Mouse (Mus musculus): Measurements from ENCODE around the gene Runx3. TPM values are rescaled to one million over a fixed set of nuclear protein-coding genes. Genes with fewer than 3 reads are reported as not detected.

Runx3 gene
- polyA plus RNA-seq, 1 experiment from 2014 or later, result 0.57 TPM

GRCm38 (mm10) chr4:135131145-135131544 is 10.7 kb downstream of the Runx3 start:
- Histone ChIP-seq H3K27me3 (ENCODE audit: control insufficient read depth, insufficient read depth, low read length) (0 out of 2 replicates have a peak, but pooled peaks cover 3% of the 10 kb centered on the region), H3K9me3 (ENCODE audit: control insufficient read depth, low read length) (no peaks in the 10 kb centered on the region), H3K4me1 (ENCODE audit: control insufficient read depth, insufficient read depth, low read length) (peaks cover 7% of the 10 kb centered on the region; the same call in 1 of the 2 replicates), H3K36me3 (ENCODE audit: control insufficient read depth, insufficient read depth, low read length) (no peaks in the 10 kb centered on the region), H3K4me2 (ENCODE audit: low read depth, severe bottlenecking) (no peak overlapping the region), H3K27ac (replicated peaks; ENCODE audit: low read depth, low read length) (no peak overlapping the region), H3K4me3 (ENCODE audit: low read depth, low read length) (no peak overlapping the region), H3K9ac (ENCODE audit: low read length) (no peak overlapping the region)
- no peak for ATAC-seq (ENCODE audit: insufficient number of reproducible peaks, low FRiP score, low TSS enrichment, low read depth)
- WGBS, result 87% methylated on average over 6 of the region's 6 CpGs
- no peak for DNase-seq (ENCODE audit: low spot score)

GRCm38 (mm10) chr4:135132797-135133196 is 12.3 kb downstream of the Runx3 start:
- H3K9ac ChIP-seq (ENCODE audit: low read length), result no peak overlapping the region
- DNase-seq (ENCODE audit: low spot score), result no peak
- H3K27me3 ChIP-seq (ENCODE audit: control insufficient read depth, insufficient read depth, low read length), result 0 out of 2 replicates have a peak, but pooled peaks cover 3% of the 10 kb centered on the region
- no peak overlapping the region for H3K4me2 ChIP-seq (ENCODE audit: low read depth, severe bottlenecking)
- no peak for ATAC-seq (ENCODE audit: insufficient number of reproducible peaks, low FRiP score, low TSS enrichment, low read depth)
- 89% methylated on average over 12 of the region's 12 CpGs for WGBS
- peaks cover 7% of the 10 kb centered on the region; the same call in 1 of the 2 replicates for H3K4me1 ChIP-seq (ENCODE audit: control insufficient read depth, insufficient read depth, low read length)
- H3K27ac ChIP-seq (replicated peaks; ENCODE audit: low read depth, low read length), result no peak overlapping the region
- H3K9me3 ChIP-seq (ENCODE audit: control insufficient read depth, low read length), result no peaks in the 10 kb centered on the region
- no peak overlapping the region for H3K4me3 ChIP-seq (ENCODE audit: low read depth, low read length)
- H3K36me3 ChIP-seq (ENCODE audit: control insufficient read depth, insufficient read depth, low read length), result no peaks in the 10 kb centered on the region

GRCm38 (mm10) chr4:135133711-135134110 is 13.3 kb downstream of the Runx3 start:
- H3K4me3 ChIP-seq (ENCODE audit: low read depth, low read length), result no peak overlapping the region
- H3K27ac ChIP-seq (replicated peaks; ENCODE audit: low read depth, low read length), result no peak overlapping the region
- WGBS, result 59% methylated on average over 4 of the region's 4 CpGs
- H3K4me1 ChIP-seq (ENCODE audit: control insufficient read depth, insufficient read depth, low read length), result peaks cover 7% of the 10 kb centered on the region; the same call in 1 of the 2 replicates
- no peaks in the 10 kb centered on the region for H3K9me3 ChIP-seq (ENCODE audit: control insufficient read depth, low read length)
- ATAC-seq (ENCODE audit: insufficient number of reproducible peaks, low FRiP score, low TSS enrichment, low read depth) (no peak), DNase-seq (ENCODE audit: low spot score) (no peak)
- H3K4me2 ChIP-seq (ENCODE audit: low read depth, severe bottlenecking), result no peak overlapping the region
- no peaks in the 10 kb centered on the region for H3K36me3 ChIP-seq (ENCODE audit: control insufficient read depth, insufficient read depth, low read length)
- no peak overlapping the region for H3K9ac ChIP-seq (ENCODE audit: low read length)
- H3K27me3 ChIP-seq (ENCODE audit: control insufficient read depth, insufficient read depth, low read length), result 0 out of 2 replicates have a peak, but pooled peaks cover 3% of the 10 kb centered on the region

GRCm38 (mm10) chr4:135135331-135135730 is 14.9 kb downstream of the Runx3 start:
- 69% methylated on average over 6 of the region's 6 CpGs for WGBS
- DNase-seq (ENCODE audit: low spot score), result no peak
- no peaks in the 10 kb centered on the region for H3K36me3 ChIP-seq (ENCODE audit: control insufficient read depth, insufficient read depth, low read length)
- no peak overlapping the region for H3K9ac ChIP-seq (ENCODE audit: low read length)
- H3K27ac ChIP-seq (replicated peaks; ENCODE audit: low read depth, low read length), result no peak overlapping the region
- peaks cover under 1% of the 10 kb centered on the region; the same call in 1 of the 2 replicates for H3K4me1 ChIP-seq (ENCODE audit: control insufficient read depth, insufficient read depth, low read length)
- H3K4me2 ChIP-seq (ENCODE audit: low read depth, severe bottlenecking), result no peak overlapping the region
- no peak for ATAC-seq (ENCODE audit: insufficient number of reproducible peaks, low FRiP score, low TSS enrichment, low read depth)
- peaks cover 18% of the 10 kb centered on the region for H3K27me3 ChIP-seq (ENCODE audit: control insufficient read depth, insufficient read depth, low read length)
- no peaks in the 10 kb centered on the region for H3K9me3 ChIP-seq (ENCODE audit: control insufficient read depth, low read length)
- H3K4me3 ChIP-seq (ENCODE audit: low read depth, low read length), result no peak overlapping the region

- no peaks in the 10 kb centered on the region for H3K9me3 ChIP-seq (ENCODE audit: control insufficient read depth, low read length)
- H3K27ac ChIP-seq (replicated peaks; ENCODE audit: low read depth, low read length), result no peak overlapping the region
- 67% methylated on average over 8 of the region's 8 CpGs for WGBS
- no peak overlapping the region for H3K4me2 ChIP-seq (ENCODE audit: low read depth, severe bottlenecking)
- no peak overlapping the region for H3K9ac ChIP-seq (ENCODE audit: low read length)
- ATAC-seq (ENCODE audit: insufficient number of reproducible peaks, low FRiP score, low TSS enrichment, low read depth) (no peak), DNase-seq (ENCODE audit: low spot score) (no peak)
- peaks cover 8% of the 10 kb centered on the region; the same call in 1 of the 2 replicates for H3K4me1 ChIP-seq (ENCODE audit: control insufficient read depth, insufficient read depth, low read length)
- peaks cover 27% of the 10 kb centered on the region for H3K27me3 ChIP-seq (ENCODE audit: control insufficient read depth, insufficient read depth, low read length)
- H3K36me3 ChIP-seq (ENCODE audit: control insufficient read depth, insufficient read depth, low read length), result no peaks in the 10 kb centered on the region
- H3K4me3 ChIP-seq (ENCODE audit: low read depth, low read length), result no peak overlapping the region
These were observed 15.8 kb downstream of the Runx3 start for GRCm38 (mm10) chr4:135136202-135136601.

GRCm38 (mm10) chr4:135136612-135137011 is 16.2 kb downstream of the Runx3 start:
- Histone ChIP-seq H3K9me3 (ENCODE audit: control insufficient read depth, low read length) (no peaks in the 10 kb centered on the region), H3K4me1 (ENCODE audit: control insufficient read depth, insufficient read depth, low read length) (peaks cover 8% of the 10 kb centered on the region; the same call in 1 of the 2 replicates), H3K27me3 (ENCODE audit: control insufficient read depth, insufficient read depth, low read length) (peaks cover 31% of the 10 kb centered on the region), H3K27ac (replicated peaks; ENCODE audit: low read depth, low read length) (no peak overlapping the region), H3K4me2 (ENCODE audit: low read depth, severe bottlenecking) (no peak overlapping the region), H3K36me3 (ENCODE audit: control insufficient read depth, insufficient read depth, low read length) (no peaks in the 10 kb centered on the region), H3K9ac (ENCODE audit: low read length) (no peak overlapping the region), H3K4me3 (ENCODE audit: low read depth, low read length) (no peak overlapping the region)
- ATAC-seq (ENCODE audit: insufficient number of reproducible peaks, low FRiP score, low TSS enrichment, low read depth) (no peak), DNase-seq (ENCODE audit: low spot score) (no peak)
- WGBS, result 74% methylated on average over 10 of the region's 10 CpGs

- H3K27ac ChIP-seq (replicated peaks; ENCODE audit: low read depth, low read length), result no peak overlapping the region
- H3K4me3 ChIP-seq (ENCODE audit: low read depth, low read length), result no peak overlapping the region
- peak overlapping the region; percentile 28; the same call in 1 of the 2 replicates for H3K4me2 ChIP-seq (ENCODE audit: low read depth, severe bottlenecking)
- peaks cover 32% of the 10 kb centered on the region for H3K27me3 ChIP-seq (ENCODE audit: control insufficient read depth, insufficient read depth, low read length)
- H3K9ac ChIP-seq (ENCODE audit: low read length), result no peak overlapping the region; the same call in 1 of the 2 replicates
- H3K9me3 ChIP-seq (ENCODE audit: control insufficient read depth, low read length), result no peaks in the 10 kb centered on the region
- H3K36me3 ChIP-seq (ENCODE audit: control insufficient read depth, insufficient read depth, low read length), result no peaks in the 10 kb centered on the region
- DNase-seq (ENCODE audit: low spot score) (peak; percentile 69), ATAC-seq (ENCODE audit: insufficient number of reproducible peaks, low FRiP score, low TSS enrichment, low read depth) (no peak)
- WGBS, result under 1% methylated on average over 25 of the region's 25 CpGs
- H3K4me1 ChIP-seq (ENCODE audit: control insufficient read depth, insufficient read depth, low read length), result peaks cover 22% of the 10 kb centered on the region
These were observed 20.4 kb downstream of the Runx3 start for GRCm38 (mm10) chr4:135140647-135141515.

- no peak for DNase-seq (ENCODE audit: low spot score)
- Histone ChIP-seq H3K4me1 (ENCODE audit: control insufficient read depth, insufficient read depth, low read length) (peaks cover 31% of the 10 kb centered on the region), H3K36me3 (ENCODE audit: control insufficient read depth, insufficient read depth, low read length) (no peaks in the 10 kb centered on the region), H3K9ac (ENCODE audit: low read length) (no peak overlapping the region), H3K27me3 (ENCODE audit: control insufficient read depth, insufficient read depth, low read length) (peaks cover 32% of the 10 kb centered on the region), H3K27ac (replicated peaks; ENCODE audit: low read depth, low read length) (no peak overlapping the region), H3K4me2 (ENCODE audit: low read depth, severe bottlenecking) (no peak overlapping the region), H3K4me3 (ENCODE audit: low read depth, low read length) (no peak overlapping the region), H3K9me3 (ENCODE audit: control insufficient read depth, low read length) (no peaks in the 10 kb centered on the region)
- ATAC-seq (ENCODE audit: insufficient number of reproducible peaks, low FRiP score, low TSS enrichment, low read depth), result no peak
- 7% methylated on average over 13 of the region's 13 CpGs for whole genome bisulfite sequencing
These were observed 21.3 kb downstream of the Runx3 start for GRCm38 (mm10) chr4:135141720-135142119.
